In genomic region chr8:54567168-54567567, GRCm38 (mm10) we compare ENCODE assay signal across 38 mouse cellular contexts. TPM values are rescaled to one million over a fixed set of nuclear protein-coding genes. Genes with fewer than 3 reads are reported as not detected.
DNase-seq lines count a peak whose midpoint lies in the region; ATAC-seq and TF ChIP-seq lines count a peak whose summit lies in the region.
"Had no signal": no experiment of that assay in that cellular context is flagged by ENCODE, and none has a peak within 500 bp of the region (broad histone marks: within the 10 kb centered on the region; RNA-seq: fewer than 3 reads in every experiment).

No protein-coding gene starts in this region.

- no peak overlapping the region for H3K4me2 ChIP-seq in forebrain, embryonic 16.5 days (ENCODE audit: low read length)
- no peak overlapping the region for H3K4me2 ChIP-seq in forebrain, embryonic 11.5 days (ENCODE audit: low read depth, low read length, severe bottlenecking)
- H3K4me2 ChIP-seq in hindbrain, postnatal 0 days (ENCODE audit: low read depth, low read length): no peak overlapping the region
- H3K4me2 ChIP-seq: embryonic facial prominence, embryonic 12.5 days; hindbrain, embryonic 13.5 days; limb, embryonic 15.5 days; midbrain, embryonic 15.5 days; neural tube, embryonic 12.5 days had no signal

- no peak overlapping the region for H3K9ac ChIP-seq in forebrain, embryonic 16.5 days (replicated peaks; ENCODE audit: low read depth, low read length)
- H3K9ac ChIP-seq in forebrain, embryonic 11.5 days (ENCODE audit: low read length): no peak overlapping the region
- H3K9ac ChIP-seq in hindbrain, postnatal 0 days (replicated peaks; ENCODE audit: low read length): no peak overlapping the region
- H3K9ac ChIP-seq: embryonic facial prominence, embryonic 12.5 days; hindbrain, embryonic 13.5 days; limb, embryonic 15.5 days; liver, embryonic 14.5 days; midbrain, embryonic 15.5 days; neural tube, embryonic 12.5 days had no signal

- H3K4me1 ChIP-seq in forebrain, embryonic 16.5 days (replicated peaks; ENCODE audit: control insufficient read depth, insufficient read depth, low read length): no peaks in the 10 kb centered on the region
- H3K4me1 ChIP-seq in forebrain, embryonic 11.5 days (replicated peaks; ENCODE audit: control insufficient read depth, insufficient read depth, low read length): no peaks in the 10 kb centered on the region
- no peaks in the 10 kb centered on the region; the same call in 1 of the 2 replicates for H3K4me1 ChIP-seq in hindbrain, postnatal 0 days (ENCODE audit: insufficient read depth, low read length)
- no peaks in the 10 kb centered on the region for H3K4me1 ChIP-seq in hindbrain, embryonic 10.5 days (replicated peaks)
- H3K4me1 ChIP-seq: hindbrain, embryonic 13.5 days; midbrain, embryonic 15.5 days; neural tube, embryonic 12.5 days had no signal

- no peak overlapping the region for H3K27ac ChIP-seq in forebrain, embryonic 16.5 days (ENCODE audit: low read length)
- H3K27ac ChIP-seq in forebrain, embryonic 11.5 days (ENCODE audit: low read depth, low read length): no peak overlapping the region
- no peak overlapping the region for H3K27ac ChIP-seq in hindbrain, postnatal 0 days
- no peak overlapping the region for H3K27ac ChIP-seq in hindbrain, embryonic 10.5 days
- H3K27ac ChIP-seq: embryonic facial prominence, embryonic 12.5 days; hindbrain, embryonic 13.5 days; limb, embryonic 10.5 days; limb, embryonic 15.5 days; liver, embryonic 14.5 days; macrophage; midbrain, embryonic 15.5 days; neural tube, embryonic 12.5 days had no signal

- 40% methylated on average over 2 of the region's 2 CpGs for WGBS in forebrain, embryonic 16.5 days
- 86% methylated on average over 2 of the region's 2 CpGs for whole genome bisulfite sequencing in forebrain, embryonic 11.5 days
- 34% methylated on average over 2 of the region's 2 CpGs for WGBS in hindbrain, postnatal 0 days
- WGBS in hindbrain, embryonic 10.5 days: 90% methylated on average over 2 of the region's 2 CpGs

- H3K4me3 ChIP-seq in forebrain, embryonic 16.5 days (replicated peaks; ENCODE audit: low read length): no peak overlapping the region
- H3K4me3 ChIP-seq in forebrain, embryonic 11.5 days (ENCODE audit: low read depth, low read length): no peak overlapping the region
- no peak overlapping the region for H3K4me3 ChIP-seq in hindbrain, postnatal 0 days (ENCODE audit: low read length)
- H3K4me3 ChIP-seq in hindbrain, embryonic 10.5 days: no peak overlapping the region
- H3K4me3 ChIP-seq: embryonic facial prominence, embryonic 12.5 days; hindbrain, embryonic 13.5 days; limb, embryonic 10.5 days; limb, embryonic 15.5 days; midbrain, embryonic 15.5 days; myocyte; neural tube, embryonic 12.5 days had no signal

- ATAC-seq in forebrain, embryonic 16.5 days: peak; percentile 45; the same call in 1 of the 2 replicates
- ATAC-seq in forebrain, embryonic 11.5 days (replicated peaks; ENCODE audit: low FRiP score): no peak
- no peak for ATAC-seq in hindbrain, postnatal 0 days
- ATAC-seq: CD4-positive, CD25-positive, alpha-beta regulatory T cell, adult 4 months; intestine, postnatal 0 days; midbrain, embryonic 15.5 days had no signal

- no peaks in the 10 kb centered on the region for H3K36me3 ChIP-seq in forebrain, embryonic 16.5 days (ENCODE audit: control insufficient read depth, insufficient read depth)
- no peaks in the 10 kb centered on the region for H3K36me3 ChIP-seq in forebrain, embryonic 11.5 days (ENCODE audit: control insufficient read depth, insufficient read depth, low read length)
- no peaks in the 10 kb centered on the region for H3K36me3 ChIP-seq in hindbrain, postnatal 0 days (ENCODE audit: insufficient read depth, low read length)
- H3K36me3 ChIP-seq in hindbrain, embryonic 10.5 days: no peaks in the 10 kb centered on the region
- H3K36me3 ChIP-seq: embryonic facial prominence, embryonic 12.5 days; hindbrain, embryonic 13.5 days; limb, embryonic 10.5 days; limb, embryonic 15.5 days; midbrain, embryonic 15.5 days; neural tube, embryonic 12.5 days had no signal

- DNase-seq in forebrain, embryonic 11.5 days (ENCODE audit: low spot score): no peak
- DNase-seq in hindbrain, postnatal 0 days (ENCODE audit: low spot score): peak; percentile 4
- no peak for DNase-seq in hindbrain, embryonic 10.5 days (ENCODE audit: low spot score)
- DNase-seq in lung, postnatal 10 days: peak; percentile 16
- no peak for DNase-seq in lung, adult 18-20 months
- DNase-seq in brain, adult 2 months (ENCODE audit: low read depth, low spot score): peak; percentile 40
- no peak for DNase-seq in left cerebral cortex, adult 11 months (ENCODE audit: low spot score)
- DNase-seq: adrenal gland, adult 2 months; adrenal gland, postnatal 36 days; cerebellum, adult 11 months; cerebellum, adult 9-11 months; embryo, embryonic 11 days; gastrocnemius, postnatal 10 days; heart, postnatal 36 days; kidney, adult 9 months; kidney, postnatal 10 days; layer of hippocampus, postnatal 36 days; right cerebral cortex, adult 18-20 months; spleen, adult 18-20 months; thymus, postnatal 14 days had no signal

- no peaks in the 10 kb centered on the region for H3K27me3 ChIP-seq in forebrain, embryonic 16.5 days (replicated peaks; ENCODE audit: control insufficient read depth, insufficient read depth, low read length)
- H3K27me3 ChIP-seq in forebrain, embryonic 11.5 days (ENCODE audit: control insufficient read depth, insufficient read depth, low read length): no peaks in the 10 kb centered on the region
- H3K27me3 ChIP-seq in hindbrain, postnatal 0 days (ENCODE audit: insufficient read depth, low read length): no peaks in the 10 kb centered on the region
- H3K27me3 ChIP-seq in hindbrain, embryonic 10.5 days (ENCODE audit: insufficient read depth, poor library complexity, severe bottlenecking): no peaks in the 10 kb centered on the region
- H3K27me3 ChIP-seq: hindbrain, embryonic 13.5 days; limb, embryonic 15.5 days; midbrain, embryonic 15.5 days; neural tube, embryonic 12.5 days had no signal

- no peak for TF ChIP-seq CTCF in hindbrain, postnatal 0 days (IDR thresholded peaks at IDR 0.05; ENCODE audit: low read depth)

- no peaks in the 10 kb centered on the region for H3K9me3 ChIP-seq in forebrain, embryonic 16.5 days (ENCODE audit: control insufficient read depth, low read length)
- no peaks in the 10 kb centered on the region for H3K9me3 ChIP-seq in forebrain, embryonic 11.5 days (ENCODE audit: control insufficient read depth, low read length)
- H3K9me3 ChIP-seq in hindbrain, postnatal 0 days (ENCODE audit: low read length): no peaks in the 10 kb centered on the region
- no peaks in the 10 kb centered on the region for H3K9me3 ChIP-seq in hindbrain, embryonic 10.5 days
- H3K9me3 ChIP-seq: embryonic facial prominence, embryonic 12.5 days; hindbrain, embryonic 13.5 days; limb, embryonic 10.5 days; limb, embryonic 15.5 days; midbrain, embryonic 15.5 days; neural tube, embryonic 12.5 days had no signal

RNA-seq across cellular contexts. Expression of gene Spata4, which starts 33.4 kb away (rescaled TPM):
- polyA plus RNA-seq in forebrain, embryonic 16.5 days (2015; fragmentation: Nextera tagmentation; extraction: Ambion mirVana): 0.20 TPM in 1 of 2 replicates, not detected in the other
- polyA plus RNA-seq in forebrain, embryonic 11.5 days (2014; fragmentation: Nextera tagmentation; extraction: Ambion mirVana): not detected in 2 replicates
- total RNA-seq in hindbrain, postnatal 0 days (2014; rRNA removed): not detected in 2 replicates
- 0.31 and 0.39 TPM in 2 replicates for polyA plus RNA-seq in hindbrain, postnatal 0 days (2015; fragmentation: Nextera tagmentation; extraction: Ambion mirVana)
- polyA plus RNA-seq in hindbrain, embryonic 10.5 days (2016; fragmentation: Nextera tagmentation; extraction: Ambion mirVana): not detected in 2 replicates
- total RNA-seq: gastrocnemius, postnatal 10 days; granulocyte monocyte progenitor cell, adult 5-6 weeks; heart, postnatal 36 days; megakaryocyte-erythroid progenitor cell, adult 5-6 weeks had no signal
- polyA plus RNA-seq: adrenal gland, adult 2 months; CD4-positive, CD25-positive, alpha-beta regulatory T cell, adult 4 months; embryonic facial prominence, embryonic 12.5 days; heart, embryonic 14.5 days; intestine, postnatal 0 days; large intestine, adult 2 months; limb, embryonic 10.5 days; limb, embryonic 15.5 days; liver, embryonic 14.5 days; macrophage; myocyte; neural tube, embryonic 12.5 days; stomach, embryonic 16.5 days; urinary bladder, adult 2 months had no signal

RNA-seq across cellular contexts. Expression of gene Spcs3, which starts 37.4 kb away (rescaled TPM):
- 62.5 and 71.8 TPM in 2 replicates for polyA plus RNA-seq in forebrain, embryonic 16.5 days (2015; fragmentation: Nextera tagmentation; extraction: Ambion mirVana)
- polyA plus RNA-seq in forebrain, embryonic 11.5 days (2014; fragmentation: Nextera tagmentation; extraction: Ambion mirVana): 84.3 and 85.8 TPM in 2 replicates
- 28.9 and 29.6 TPM in 2 replicates for total RNA-seq in hindbrain, postnatal 0 days (2014; rRNA removed)
- 37.5 and 40.7 TPM in 2 replicates for polyA plus RNA-seq in hindbrain, postnatal 0 days (2015; fragmentation: Nextera tagmentation; extraction: Ambion mirVana)
- polyA plus RNA-seq in hindbrain, embryonic 10.5 days (2016; fragmentation: Nextera tagmentation; extraction: Ambion mirVana): 61.9 and 85.7 TPM in 2 replicates

RNA-seq across cellular contexts. Expression of gene Asb5, which starts 37.8 kb away (rescaled TPM):
- 4.0 and 6.3 TPM in 2 replicates for polyA plus RNA-seq in forebrain, embryonic 16.5 days (2015; fragmentation: Nextera tagmentation; extraction: Ambion mirVana)
- 4.2 and 8.2 TPM in 2 replicates for polyA plus RNA-seq in forebrain, embryonic 11.5 days (2014; fragmentation: Nextera tagmentation; extraction: Ambion mirVana)
- 1.0 and 11.9 TPM in 2 replicates for total RNA-seq in hindbrain, postnatal 0 days (2014; rRNA removed)
- polyA plus RNA-seq in hindbrain, postnatal 0 days (2015; fragmentation: Nextera tagmentation; extraction: Ambion mirVana): 12.9 and 13.0 TPM in 2 replicates
- polyA plus RNA-seq in hindbrain, embryonic 10.5 days (2016; fragmentation: Nextera tagmentation; extraction: Ambion mirVana): 4.2 and 6.3 TPM in 2 replicates
- total RNA-seq: adrenal gland, adult 2 months; granulocyte monocyte progenitor cell, adult 5-6 weeks; megakaryocyte-erythroid progenitor cell, adult 5-6 weeks had no signal
- polyA plus RNA-seq: CD4-positive, CD25-positive, alpha-beta regulatory T cell, adult 4 months; macrophage had no signal

Comparison
In these comparisons a context has a peak if more than half of its experiments do, and no peak if none do; other contexts are left out.
1. DNase-seq: peak in hindbrain, postnatal 0 days (single experiment), lung, postnatal 10 days (single experiment) and brain, adult 2 months (single experiment); none in forebrain, embryonic 11.5 days (single experiment), hindbrain, embryonic 10.5 days (single experiment), lung, adult 18-20 months (0 of 2) and left cerebral cortex, adult 11 months (single experiment).